Mouse (Mus musculus): Measurements from ENCODE around the gene Uqcrc2. TPM values are rescaled to one million over a fixed set of nuclear protein-coding genes. Genes with fewer than 3 reads are reported as not detected.
A peak's percentile ranks its signal among the peaks of the same experiment; 100 is the strongest.

Uqcrc2 gene
- polyA plus RNA-seq, 1 experiment from 2014 or later: 267 TPM

DNA sequence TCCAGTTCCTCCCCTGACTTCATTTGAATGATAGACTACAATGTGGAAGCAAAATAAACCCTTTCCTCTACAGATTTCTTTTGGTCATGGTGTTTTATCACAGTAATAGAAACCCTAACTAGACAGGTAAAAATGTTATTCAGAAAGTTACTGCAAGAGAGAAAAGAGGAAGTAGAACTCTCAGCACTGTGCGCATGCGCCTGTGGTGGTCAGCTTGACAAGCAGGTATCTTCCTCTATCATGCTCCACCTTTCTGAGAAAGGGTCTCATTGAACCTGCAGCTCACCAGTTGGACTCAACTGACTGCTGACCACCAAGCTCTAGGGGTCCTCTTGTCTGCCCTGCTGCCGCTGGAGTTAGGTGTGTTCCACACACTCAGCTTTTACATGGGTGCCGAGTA is 27.1 kb downstream of the Uqcrc2 start:
- Histone ChIP-seq H3K27ac (ENCODE audit: low read depth, low read length) (no peak overlapping the region), H3K4me2 (replicated peaks; ENCODE audit: low read depth) (no peak overlapping the region), H3K9me3 (ENCODE audit: control insufficient read depth) (no peaks in the 10 kb centered on the region), H3K4me1 (replicated peaks; ENCODE audit: control insufficient read depth, insufficient read depth, low read length) (no peaks in the 10 kb centered on the region), H3K27me3 (replicated peaks; ENCODE audit: control insufficient read depth, insufficient read depth, low read length) (no peaks in the 10 kb centered on the region), H3K36me3 (ENCODE audit: control insufficient read depth, insufficient read depth) (peaks cover 28% of the 10 kb centered on the region), H3K4me3 (ENCODE audit: low read depth, low read length) (no peak overlapping the region), H3K9ac (ENCODE audit: low read depth, low read length) (no peak overlapping the region)
- no peak for TF ChIP-seq CTCF (IDR thresholded peaks at IDR 0.05; ENCODE audit: low read depth)
- ATAC-seq: no peak
- WGBS: 90% methylated on average over 4 of the region's 4 CpGs

DNA sequence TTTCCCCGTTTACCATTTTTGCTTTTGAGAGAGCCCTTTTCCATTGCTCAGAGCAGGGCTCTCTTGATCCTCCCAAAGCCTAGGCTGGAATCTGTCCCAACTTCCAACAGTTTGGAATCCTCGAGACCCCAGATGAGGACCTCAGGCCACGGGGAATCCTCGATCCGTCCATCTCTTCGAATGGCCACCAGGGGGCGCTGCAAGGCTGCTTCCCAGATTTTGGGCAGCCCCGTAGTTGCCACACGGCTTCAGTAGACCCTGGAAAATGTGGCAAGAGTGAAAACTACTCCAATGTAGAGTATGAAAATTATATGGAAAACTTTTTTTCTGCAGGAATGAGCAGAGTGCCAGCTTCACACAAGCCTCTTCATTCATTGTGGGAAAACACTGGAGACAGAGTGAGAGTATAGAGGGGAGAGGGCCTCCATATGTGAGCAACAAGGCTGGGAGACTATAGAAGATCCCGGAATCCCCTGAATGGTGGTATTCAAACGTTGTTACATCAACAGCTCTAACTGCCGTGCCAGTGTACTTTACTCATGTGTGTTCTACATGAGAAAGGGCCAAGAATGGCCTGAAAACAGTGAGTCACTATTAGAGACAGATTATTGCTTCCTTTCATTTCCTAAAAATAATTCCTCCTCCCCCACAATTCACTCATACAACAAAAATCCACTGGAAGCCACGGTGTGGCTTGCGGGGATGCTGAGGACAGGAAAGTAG is 35.3 kb downstream of the Uqcrc2 start, which contains the start of gene Pdzd9:
Gene Pdzd9 (minus strand): TSS at position 191 of the 723 bp plus-strand sequence.
- Histone ChIP-seq H3K4me2 (replicated peaks; ENCODE audit: low read depth) (peak within 1 kb of the TSS; percentile 43; the same call in 1 of the 2 replicates), H3K36me3 (ENCODE audit: control insufficient read depth, insufficient read depth) (no peaks in the 10 kb centered on the region), H3K9me3 (ENCODE audit: control insufficient read depth) (no peaks in the 10 kb centered on the region), H3K27me3 (replicated peaks; ENCODE audit: control insufficient read depth, insufficient read depth, low read length) (no peaks in the 10 kb centered on the region), H3K4me3 (ENCODE audit: low read depth, low read length) (no peak within 1 kb of the TSS), H3K9ac (ENCODE audit: low read depth, low read length) (no peak within 1 kb of the TSS), H3K4me1 (replicated peaks; ENCODE audit: control insufficient read depth, insufficient read depth, low read length) (no peaks in the 10 kb centered on the region), H3K27ac (ENCODE audit: low read depth, low read length) (no peak within 1 kb of the TSS)
- ATAC-seq: peak; percentile 56; the same call in 1 of the 2 replicates
- 20% methylated on average over 14 of the region's 14 CpGs for whole genome bisulfite sequencing
- peak; percentile 96 for TF ChIP-seq CTCF (IDR thresholded peaks at IDR 0.05; ENCODE audit: low read depth)

DNA sequence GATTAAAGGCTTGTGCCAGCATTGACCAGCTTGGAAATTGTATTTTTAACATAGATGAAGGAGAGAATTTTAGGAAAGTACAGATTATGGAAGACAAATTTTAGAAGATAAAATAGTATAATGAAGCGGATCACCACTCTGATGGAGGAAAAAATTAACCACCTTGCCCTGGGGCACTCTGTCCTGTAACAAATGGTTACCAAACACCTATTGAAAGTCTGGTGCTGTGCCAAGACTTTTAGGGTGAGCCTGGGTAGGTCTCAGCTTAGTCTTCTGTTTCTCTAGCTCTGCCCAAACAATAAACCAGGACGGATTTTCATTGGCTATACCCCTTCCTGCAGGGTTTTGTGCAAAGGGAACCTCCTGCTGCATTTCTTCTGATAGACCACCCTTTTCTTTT is 36.3 kb downstream of the Uqcrc2 start:
- H3K4me3 ChIP-seq (ENCODE audit: low read depth, low read length): no peak overlapping the region
- no peak overlapping the region for H3K27ac ChIP-seq (ENCODE audit: low read depth, low read length)
- no peaks in the 10 kb centered on the region for H3K36me3 ChIP-seq (ENCODE audit: control insufficient read depth, insufficient read depth)
- no peak overlapping the region for H3K9ac ChIP-seq (ENCODE audit: low read depth, low read length)
- no peaks in the 10 kb centered on the region for H3K9me3 ChIP-seq (ENCODE audit: control insufficient read depth)
- H3K27me3 ChIP-seq (replicated peaks; ENCODE audit: control insufficient read depth, insufficient read depth, low read length): no peaks in the 10 kb centered on the region
- no peak for TF ChIP-seq CTCF (IDR thresholded peaks at IDR 0.05; ENCODE audit: low read depth)
- H3K4me2 ChIP-seq (replicated peaks; ENCODE audit: low read depth): no peak overlapping the region
- WGBS: 69% methylated on average over 2 of the region's 2 CpGs
- no peak for ATAC-seq
- no peaks in the 10 kb centered on the region for H3K4me1 ChIP-seq (replicated peaks; ENCODE audit: control insufficient read depth, insufficient read depth, low read length)

DNA sequence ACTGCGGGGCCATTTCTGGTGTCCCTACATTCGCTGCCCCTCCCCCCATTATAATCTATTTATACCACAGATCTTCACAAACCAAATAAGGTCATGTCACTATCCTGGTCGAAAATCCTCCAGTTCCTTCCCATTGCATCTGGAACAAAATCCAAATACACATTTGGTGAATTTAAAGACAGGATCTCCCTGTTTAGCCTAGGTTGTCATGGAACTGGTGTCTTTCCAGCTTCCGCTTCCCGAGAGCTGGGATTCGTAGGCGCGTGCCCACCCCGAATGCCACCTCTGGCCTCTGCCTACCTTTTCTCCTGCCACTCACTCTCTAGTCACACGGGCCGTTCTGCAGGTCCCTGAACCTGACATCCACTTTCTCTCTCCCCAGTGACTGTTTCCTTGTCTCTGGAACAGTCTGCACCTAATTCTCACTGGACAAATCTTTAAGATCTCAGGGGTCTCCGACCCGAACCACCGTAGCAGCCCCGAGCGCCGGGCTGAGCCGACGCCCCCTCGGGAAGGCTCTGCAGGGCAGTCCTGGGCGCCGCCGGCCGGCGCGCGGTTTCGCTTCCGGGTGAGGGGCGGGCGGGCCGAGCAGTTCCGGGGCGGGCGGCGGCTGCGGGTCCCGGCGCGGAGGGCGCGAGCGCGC is 42.1 kb downstream of the Uqcrc2 start, which contains the start of gene Mosmo:
Gene Mosmo (plus strand): TSS at position 618 of the 643 bp plus-strand sequence.
- peak within 1 kb of the TSS; percentile 80 for H3K9ac ChIP-seq (ENCODE audit: low read depth, low read length)
- WGBS: under 1% methylated on average over 38 of the region's 44 CpGs
- H3K36me3 ChIP-seq (ENCODE audit: control insufficient read depth, insufficient read depth): no peaks in the 10 kb centered on the region
- H3K4me3 ChIP-seq (ENCODE audit: low read depth, low read length): peak within 1 kb of the TSS; percentile 91
- peak; percentile 10; the same call in 1 of the 2 replicates for TF ChIP-seq CTCF (IDR thresholded peaks at IDR 0.05; ENCODE audit: low read depth)
- no peaks in the 10 kb centered on the region for H3K27me3 ChIP-seq (replicated peaks; ENCODE audit: control insufficient read depth, insufficient read depth, low read length)
- H3K9me3 ChIP-seq (ENCODE audit: control insufficient read depth): no peaks in the 10 kb centered on the region
- peak; percentile 93 for ATAC-seq
- peak within 1 kb of the TSS; percentile 62 for H3K27ac ChIP-seq (ENCODE audit: low read depth, low read length)
- H3K4me1 ChIP-seq (replicated peaks; ENCODE audit: control insufficient read depth, insufficient read depth, low read length): no peaks in the 10 kb centered on the region
- peak within 1 kb of the TSS; percentile 83 for H3K4me2 ChIP-seq (replicated peaks; ENCODE audit: low read depth)

DNA sequence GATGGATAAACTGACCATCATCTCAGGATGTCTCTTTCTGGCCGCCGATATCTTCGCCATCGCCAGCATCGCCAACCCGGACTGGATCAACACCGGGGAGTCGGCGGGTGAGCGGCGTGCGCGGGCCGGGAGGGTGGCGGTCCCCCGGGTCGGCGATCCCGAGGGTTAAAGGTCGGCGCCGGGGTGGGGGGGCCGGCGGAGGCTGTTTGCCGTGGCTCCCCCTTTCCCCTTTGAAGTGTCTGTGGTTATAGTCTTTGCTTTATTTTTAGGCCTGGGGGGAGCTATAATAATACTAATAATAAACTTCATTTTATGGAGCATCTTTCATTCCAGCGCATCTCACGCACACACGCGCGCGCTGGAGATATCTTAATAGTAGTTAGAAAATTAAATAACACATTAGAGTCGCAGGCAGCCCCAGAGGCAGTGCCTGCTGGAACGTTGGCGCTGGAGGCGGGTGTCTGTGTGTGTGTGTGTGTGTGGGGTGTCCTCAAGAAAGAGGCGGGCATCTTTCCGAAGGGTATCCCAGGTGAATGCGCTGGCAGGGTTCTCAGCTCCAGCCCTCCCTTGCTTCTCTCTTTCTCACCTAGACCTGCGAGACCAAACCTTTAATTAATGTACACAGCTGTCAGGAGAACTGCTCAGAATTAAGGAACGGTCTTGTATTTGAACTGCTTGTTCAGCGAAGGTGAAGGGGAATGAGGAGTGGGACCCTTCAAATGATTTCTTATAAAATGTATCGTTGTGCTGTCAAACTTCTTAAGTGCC is 43.0 kb downstream of the Uqcrc2 start:
- Histone ChIP-seq H3K9me3 (ENCODE audit: control insufficient read depth) (no peaks in the 10 kb centered on the region), H3K4me3 (ENCODE audit: low read depth, low read length) (peak overlapping the region; percentile 91), H3K4me2 (replicated peaks; ENCODE audit: low read depth) (peak overlapping the region; percentile 83), H3K27ac (ENCODE audit: low read depth, low read length) (peak overlapping the region; percentile 62), H3K27me3 (replicated peaks; ENCODE audit: control insufficient read depth, insufficient read depth, low read length) (no peaks in the 10 kb centered on the region), H3K4me1 (replicated peaks; ENCODE audit: control insufficient read depth, insufficient read depth, low read length) (no peaks in the 10 kb centered on the region), H3K36me3 (ENCODE audit: control insufficient read depth, insufficient read depth) (no peaks in the 10 kb centered on the region), H3K9ac (ENCODE audit: low read depth, low read length) (peak overlapping the region; percentile 80)
- 2% methylated on average over 42 of the region's 42 CpGs for WGBS
- no peak for TF ChIP-seq CTCF (IDR thresholded peaks at IDR 0.05; ENCODE audit: low read depth)
- ATAC-seq: peak; percentile 39; the same call in 1 of the 2 replicates

DNA sequence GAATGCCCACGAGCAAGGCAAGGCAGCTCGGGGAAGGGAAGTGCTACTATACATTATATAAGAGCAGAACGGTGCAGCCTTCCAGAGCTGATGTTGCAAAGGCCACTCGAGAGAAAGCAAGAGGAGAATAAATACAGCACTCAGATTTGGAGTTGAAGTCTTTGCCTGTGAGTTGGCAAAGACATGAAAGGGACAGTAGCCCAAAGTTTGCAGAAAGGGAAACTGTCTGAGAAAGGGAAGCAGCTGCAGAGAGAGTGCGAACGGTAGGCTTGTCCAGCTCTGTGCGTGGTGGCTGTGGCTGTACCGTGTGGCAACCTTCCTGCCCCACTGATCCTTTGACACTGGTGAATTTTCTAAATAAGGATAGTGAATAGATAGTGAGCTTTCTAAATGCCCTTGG is 44.0 kb downstream of the Uqcrc2 start:
- Histone ChIP-seq H3K4me3 (ENCODE audit: low read depth, low read length) (peak overlapping the region; percentile 91; the same call in 1 of the 2 replicates), H3K4me1 (replicated peaks; ENCODE audit: control insufficient read depth, insufficient read depth, low read length) (no peaks in the 10 kb centered on the region), H3K4me2 (replicated peaks; ENCODE audit: low read depth) (peak overlapping the region; percentile 83), H3K27ac (ENCODE audit: low read depth, low read length) (no peak overlapping the region), H3K27me3 (replicated peaks; ENCODE audit: control insufficient read depth, insufficient read depth, low read length) (no peaks in the 10 kb centered on the region), H3K9ac (ENCODE audit: low read depth, low read length) (no peak overlapping the region), H3K9me3 (ENCODE audit: control insufficient read depth) (no peaks in the 10 kb centered on the region), H3K36me3 (ENCODE audit: control insufficient read depth, insufficient read depth) (no peaks in the 10 kb centered on the region)
- no peak for ATAC-seq
- WGBS: 37% methylated on average over 8 of the region's 8 CpGs
- TF ChIP-seq CTCF (IDR thresholded peaks at IDR 0.05; ENCODE audit: low read depth): no peak
